Mouse (Mus musculus): Measurements from ENCODE around the gene Ttc28.
"Not testable (repeated sequence)": the region's sequence is repeated elsewhere in the genome, so short reads cannot be mapped to it uniquely, and the experiment has no call there.

GRCm38 (mm10) chr5:110878526-110878925 is 1.1 kb upstream of the Ttc28 start:
- not testable (repeated sequence) for TF ChIP-seq CTCF (IDR thresholded peaks at IDR 0.05; ENCODE audit: insufficient read depth, low read length); POLR2A (IDR thresholded peaks at IDR 0.05; ENCODE audit: borderline replicate concordance, extremely low read depth, low read depth, low read length)
